Mouse (Mus musculus) CH12F3 (cell line): ENCODE data around the gene Gm16429.
"Not testable (repeated sequence)": the region's sequence is repeated elsewhere in the genome, so short reads cannot be mapped to it uniquely, and the experiment has no call there.

Source experiments
- in situ Hi-C: fragments of 300-500 bp; cut with MboI; formaldehyde crosslinking; loops from 2 replicates; pipeline ENCODE4 v1.14.3; 2020; ENCODE audit warnings: low sequenced_read_pairs

Gm16429 gene

GRCm38 (mm10) chr5:93928952-93929351 is at the start of gene Gm16429:
Gm16429 (minus strand) TSS chr5:93929052.
- in situ Hi-C loops, result not testable (repeated sequence)
